Mouse (Mus musculus): ENCODE data around the gene Olfr1368. TPM values are rescaled to one million over a fixed set of nuclear protein-coding genes. Genes with fewer than 3 reads are reported as not detected.
A peak's percentile ranks its signal among the peaks of the same experiment; 100 is the strongest.
"Not testable (repeated sequence)": the region's sequence is repeated elsewhere in the genome, so short reads cannot be mapped to it uniquely, and the experiment has no call there.

The Olfr1368 gene
- polyA plus RNA-seq, 1 experiment from 2014 or later = not detected

DNA sequence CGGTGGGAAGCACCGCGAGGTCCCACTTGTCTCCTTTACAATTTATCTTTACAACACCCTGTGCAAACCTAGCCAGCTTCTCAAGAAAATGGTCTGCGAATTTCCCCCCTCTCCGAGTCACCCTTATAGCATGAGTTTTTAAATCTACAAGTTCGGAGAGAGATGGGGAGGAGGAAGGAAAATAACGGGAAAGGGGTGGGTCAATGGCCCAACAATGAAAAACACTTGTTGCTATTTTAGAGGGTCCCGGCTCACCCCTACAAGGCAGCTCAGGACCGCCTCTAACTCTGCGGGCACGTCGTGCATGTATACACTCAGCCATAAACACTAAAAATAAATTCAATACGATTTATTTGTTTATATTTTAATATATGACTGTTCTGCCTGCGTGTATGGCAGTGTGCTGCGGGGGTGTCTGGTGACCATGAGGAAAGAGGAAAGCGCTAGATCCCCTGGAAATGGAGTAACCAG is 14.4 kb upstream of the Olfr1368 start:
- Histone ChIP-seq H3K4me2 (peak overlapping the region; percentile 92), H3K27me3 (ENCODE audit: insufficient read depth, low read length) (no peaks in the 10 kb centered on the region), H3K4me3 (ENCODE audit: low read depth, low read length) (peak overlapping the region; percentile 65), H3K27ac (ENCODE audit: low read depth) (no peak overlapping the region), H3K9ac (peak overlapping the region; percentile 47), H3K9me3 (ENCODE audit: low read depth, low read length) (no peaks in the 10 kb centered on the region), H3K36me3 (ENCODE audit: insufficient read depth) (no peaks in the 10 kb centered on the region), H3K4me1 (ENCODE audit: insufficient read depth) (no peaks in the 10 kb centered on the region)
- peak; percentile 32 for ATAC-seq (ENCODE audit: insufficient read depth)
- WGBS = under 1% methylated on average over 16 of the region's 16 CpGs
- no peak for DNase-seq
- TF ChIP-seq CTCF (IDR thresholded peaks at IDR 0.05; ENCODE audit: low read depth) = no peak

DNA sequence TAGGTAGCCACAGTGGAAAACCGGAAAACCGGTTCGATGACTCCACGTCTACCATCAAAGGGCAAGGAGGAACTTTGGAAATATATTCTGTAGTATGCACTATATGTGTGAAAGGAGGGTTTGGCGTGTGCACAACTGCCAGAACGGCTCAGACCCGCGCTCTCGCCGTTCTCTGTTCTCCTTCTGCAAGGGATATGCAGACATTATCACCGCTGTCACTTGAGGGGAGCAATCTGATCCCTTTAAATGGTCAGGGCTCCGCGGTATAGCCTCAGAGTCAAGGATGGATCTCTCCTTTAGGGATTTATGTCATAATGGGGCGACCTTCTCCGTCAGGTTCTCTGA is 13.8 kb upstream of the Olfr1368 start:
- H3K27me3 ChIP-seq (ENCODE audit: insufficient read depth, low read length) = no peaks in the 10 kb centered on the region
- H3K36me3 ChIP-seq (ENCODE audit: insufficient read depth) = no peaks in the 10 kb centered on the region
- H3K9ac ChIP-seq = peak overlapping the region; percentile 47
- peak overlapping the region; percentile 65 for H3K4me3 ChIP-seq (ENCODE audit: low read depth, low read length)
- H3K27ac ChIP-seq (ENCODE audit: low read depth) = no peak overlapping the region
- TF ChIP-seq CTCF (IDR thresholded peaks at IDR 0.05; ENCODE audit: low read depth) = no peak
- H3K4me1 ChIP-seq (ENCODE audit: insufficient read depth) = no peaks in the 10 kb centered on the region
- DNase-seq (peak; percentile 53), ATAC-seq (ENCODE audit: insufficient read depth) (no peak)
- H3K4me2 ChIP-seq = peak overlapping the region; percentile 92
- no peaks in the 10 kb centered on the region for H3K9me3 ChIP-seq (ENCODE audit: low read depth, low read length)
- under 1% methylated on average over 15 of the region's 15 CpGs for WGBS

DNA sequence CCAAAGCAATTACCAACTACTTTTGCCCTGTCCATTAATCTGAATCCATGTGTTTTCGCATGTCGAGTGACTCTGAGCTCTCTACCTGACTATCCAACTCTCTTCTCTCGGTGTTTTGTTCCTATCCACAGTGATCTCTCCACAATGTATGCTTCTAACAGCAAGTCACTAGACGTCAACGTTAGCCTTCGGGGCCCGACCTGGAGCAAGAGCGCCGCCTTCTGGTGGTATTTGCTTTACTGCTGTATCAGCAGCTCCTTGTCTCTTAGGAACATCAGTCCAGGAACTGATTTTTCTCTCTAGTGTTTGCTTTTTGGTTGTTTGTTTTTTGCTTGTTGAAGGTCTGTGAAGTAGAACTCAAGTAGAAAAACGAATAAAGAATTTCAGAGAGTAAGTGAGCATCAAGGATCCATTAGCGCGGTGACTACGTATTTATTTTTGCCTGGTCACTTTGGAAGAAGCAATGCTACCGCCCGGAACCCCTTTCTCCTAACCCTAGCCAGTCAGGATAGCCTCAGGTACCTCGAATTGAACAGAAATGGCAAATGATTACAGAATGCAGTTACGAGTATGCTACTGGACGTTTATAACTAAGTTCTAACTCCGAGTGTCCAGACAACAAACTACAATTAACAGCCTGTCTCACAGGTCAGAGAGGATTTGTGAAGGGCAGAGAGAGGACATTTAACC is 13.3 kb upstream of the Olfr1368 start:
- Histone ChIP-seq H3K4me2 (peak overlapping the region; percentile 92), H3K4me1 (ENCODE audit: insufficient read depth) (no peaks in the 10 kb centered on the region), H3K9me3 (ENCODE audit: low read depth, low read length) (no peaks in the 10 kb centered on the region), H3K36me3 (ENCODE audit: insufficient read depth) (no peaks in the 10 kb centered on the region), H3K27me3 (ENCODE audit: insufficient read depth, low read length) (no peaks in the 10 kb centered on the region), H3K27ac (ENCODE audit: low read depth) (no peak overlapping the region), H3K9ac (peak overlapping the region; percentile 47), H3K4me3 (ENCODE audit: low read depth, low read length) (peak overlapping the region; percentile 65)
- peak; percentile 88 for TF ChIP-seq CTCF (IDR thresholded peaks at IDR 0.05; ENCODE audit: low read depth)
- peak; percentile 96 for DNase-seq
- ATAC-seq (ENCODE audit: insufficient read depth) = peak; percentile 36
- WGBS = under 1% methylated on average over 19 of the region's 19 CpGs

DNA sequence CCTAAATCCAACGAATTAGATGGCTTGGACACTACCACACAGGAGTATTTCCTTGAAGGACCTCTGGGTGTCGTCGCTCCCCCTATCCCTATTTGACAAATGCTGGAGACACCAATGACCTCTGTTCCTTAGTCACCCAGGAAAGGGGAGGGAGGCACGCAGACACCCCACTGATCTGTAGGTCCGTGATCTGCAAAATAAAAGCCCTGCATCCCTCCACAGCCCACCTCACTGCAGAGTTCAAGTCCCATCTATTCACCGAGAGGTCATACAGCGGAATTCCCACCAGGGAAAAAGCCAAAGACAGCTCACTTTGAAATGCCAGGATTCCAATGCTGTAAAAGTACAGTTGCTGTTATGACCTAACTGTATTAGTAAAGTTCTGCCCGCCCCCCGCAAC is 12.4 kb upstream of the Olfr1368 start:
- ATAC-seq (ENCODE audit: insufficient read depth) (no peak), DNase-seq (no peak)
- H3K9me3 ChIP-seq (ENCODE audit: low read depth, low read length) = no peaks in the 10 kb centered on the region
- H3K27me3 ChIP-seq (ENCODE audit: insufficient read depth, low read length) = no peaks in the 10 kb centered on the region
- peak overlapping the region; percentile 65; the same call in 1 of the 2 replicates for H3K4me3 ChIP-seq (ENCODE audit: low read depth, low read length)
- no peak overlapping the region for H3K27ac ChIP-seq (ENCODE audit: low read depth)
- H3K9ac ChIP-seq = no peak overlapping the region
- WGBS = 9% methylated on average over 9 of the region's 9 CpGs
- no peaks in the 10 kb centered on the region for H3K4me1 ChIP-seq (ENCODE audit: insufficient read depth)
- peak overlapping the region; percentile 92 for H3K4me2 ChIP-seq
- TF ChIP-seq CTCF (IDR thresholded peaks at IDR 0.05; ENCODE audit: low read depth) = no peak
- no peaks in the 10 kb centered on the region for H3K36me3 ChIP-seq (ENCODE audit: insufficient read depth)

DNA sequence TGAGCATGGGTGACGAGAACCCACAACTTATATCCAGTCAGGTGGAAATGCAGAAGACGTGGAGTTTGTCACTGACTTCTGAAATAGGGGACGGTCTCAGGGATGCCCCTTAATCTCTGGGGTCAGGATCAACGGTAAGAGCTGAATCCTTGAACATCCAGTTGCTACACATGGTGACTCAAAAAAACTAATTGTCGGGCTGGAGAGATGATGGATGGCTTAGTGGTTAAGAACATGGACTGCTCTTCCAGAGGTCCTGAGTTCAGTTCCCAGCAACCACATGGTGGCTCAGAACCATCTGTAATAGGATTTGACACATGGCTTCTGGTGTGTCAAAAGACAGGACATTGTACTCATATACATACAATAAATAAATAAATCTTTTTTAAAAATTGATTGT is 10.2 kb upstream of the Olfr1368 start:
- DNase-seq (no peak), ATAC-seq (ENCODE audit: insufficient read depth) (no peak)
- Histone ChIP-seq H3K27ac (ENCODE audit: low read depth) (no peak overlapping the region), H3K4me1 (ENCODE audit: insufficient read depth) (no peaks in the 10 kb centered on the region), H3K4me3 (ENCODE audit: low read depth, low read length) (no peak overlapping the region), H3K9ac (no peak overlapping the region), H3K36me3 (ENCODE audit: insufficient read depth) (no peaks in the 10 kb centered on the region), H3K9me3 (ENCODE audit: low read depth, low read length) (no peaks in the 10 kb centered on the region), H3K4me2 (no peak overlapping the region), H3K27me3 (ENCODE audit: insufficient read depth, low read length) (no peaks in the 10 kb centered on the region)
- 74% methylated on average over 5 of the region's 5 CpGs for WGBS
- no peak for TF ChIP-seq CTCF (IDR thresholded peaks at IDR 0.05; ENCODE audit: low read depth)

DNA sequence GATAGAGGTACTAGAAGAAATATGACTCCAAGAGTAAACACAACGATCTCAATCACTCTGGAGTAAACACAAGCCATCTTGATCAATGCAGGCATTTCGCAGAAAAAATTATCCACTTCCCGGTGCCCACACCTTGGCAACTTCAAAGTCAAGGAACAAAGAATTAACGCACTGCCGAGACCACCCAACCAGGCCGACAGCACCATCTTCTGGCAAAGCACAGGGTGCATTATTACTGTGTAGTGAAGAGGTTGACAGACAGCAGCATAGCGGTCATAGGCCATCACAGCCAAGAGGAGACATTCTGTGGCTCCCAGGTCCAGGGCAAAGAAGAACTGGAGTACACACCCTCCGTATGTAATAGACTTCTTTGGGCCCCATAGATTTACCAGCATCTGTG is 3.2 kb downstream of the Olfr1368 start:
- Histone ChIP-seq H3K4me3 (ENCODE audit: low read depth, low read length) (no peak overlapping the region), H3K9ac (no peak overlapping the region), H3K27me3 (ENCODE audit: insufficient read depth, low read length) (no peaks in the 10 kb centered on the region), H3K4me1 (ENCODE audit: insufficient read depth) (no peaks in the 10 kb centered on the region), H3K4me2 (no peak overlapping the region), H3K9me3 (ENCODE audit: low read depth, low read length) (no peaks in the 10 kb centered on the region), H3K27ac (ENCODE audit: low read depth) (no peak overlapping the region), H3K36me3 (ENCODE audit: insufficient read depth) (no peaks in the 10 kb centered on the region)
- ATAC-seq (ENCODE audit: insufficient read depth) (no peak), DNase-seq (no peak)
- WGBS = 29% methylated on average over 8 of the region's 8 CpGs
- peak; percentile 53; the same call in 1 of the 2 replicates for TF ChIP-seq CTCF (IDR thresholded peaks at IDR 0.05; ENCODE audit: low read depth)

DNA sequence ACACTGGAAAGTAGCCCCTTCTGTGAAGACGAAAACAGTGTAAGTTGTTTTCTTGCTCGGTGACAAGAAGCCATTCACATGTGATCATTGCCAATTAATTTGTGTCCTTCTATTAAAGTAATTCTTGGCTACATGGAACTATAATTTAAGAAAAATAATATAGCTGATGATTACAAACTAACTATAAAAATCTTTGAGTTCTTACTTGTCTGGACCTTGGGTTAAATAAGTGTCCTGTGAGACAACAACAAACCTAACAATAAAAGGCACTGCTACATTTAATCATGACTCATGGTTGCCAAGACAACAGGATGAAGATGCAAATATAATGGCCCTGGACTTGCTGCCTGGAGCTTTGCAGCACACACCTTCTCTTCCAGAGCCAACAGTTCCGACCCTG is 16.3 kb downstream of the Olfr1368 start, which contains the start of gene Olfr263:
Olfr263 (plus strand) TSS at position 301 of the 400 bp plus-strand sequence.
- DNase-seq; H3K9me3 ChIP-seq (ENCODE audit: low read depth, low read length); ATAC-seq (ENCODE audit: insufficient read depth); H3K27ac ChIP-seq (ENCODE audit: low read depth); H3K9ac ChIP-seq; H3K36me3 ChIP-seq (ENCODE audit: insufficient read depth); H3K4me2 ChIP-seq; H3K4me3 ChIP-seq (ENCODE audit: low read depth, low read length); H3K27me3 ChIP-seq (ENCODE audit: insufficient read depth, low read length); H3K4me1 ChIP-seq (ENCODE audit: insufficient read depth): not testable (repeated sequence)
- 72% methylated on average over 3 of the region's 3 CpGs for WGBS

Measured in lung, embryonic 14.5 days (tissue).